Mouse (Mus musculus) heart, embryonic 14.5 days (tissue): ENCODE data around the gene Cela2a. TPM values are rescaled to one million over a fixed set of nuclear protein-coding genes. Genes with fewer than 3 reads are reported as not detected.

Source experiments
- ATAC-seq: fragments of 200-750 bp; cut with Nextera tagmentation; 2 replicates; pipeline ENCODE4 v1.8.0; 2017; ENCODE audit warnings: low read depth, moderate TSS enrichment; ENCODE audit not compliant: insufficient number of reproducible peaks, insufficient read depth, low FRiP score
- H3K27ac ChIP-seq, 2 experiments: fragments of 200-500 bp in 1 of 2; fragments of 300-500 bp in 1 of 2; sonication (generic) in 1 of 2; replicated peaks in 1 of 2; 2 replicates each; pipeline ENCODE4 v1.5.1; 2012 to 2014; ENCODE audit warnings: low read depth in 2 of 2, low read length in 2 of 2, control low read depth in 1 of 2, mild to moderate bottlenecking in 1 of 2, mixed read lengths in 1 of 2; ENCODE audit not compliant: control insufficient read depth in 1 of 2, insufficient read depth in 1 of 2
- H3K27me3 ChIP-seq: fragments of 300-500 bp; sonication (generic); 2 replicates; pipeline ENCODE4 v1.6.1; 2014; ENCODE audit warnings: mild to moderate bottlenecking, low read length, control low read depth; ENCODE audit not compliant: control insufficient read depth, insufficient read depth
- H3K36me3 ChIP-seq: fragments of 300-500 bp; sonication (generic); 2 replicates; pipeline ENCODE4 v1.6.1; 2014; ENCODE audit warnings: mild to moderate bottlenecking, control low read depth, low read length, mixed read lengths; ENCODE audit not compliant: control insufficient read depth, insufficient read depth
- H3K4me1 ChIP-seq, 2 experiments: fragments of 200-500 bp in 1 of 2; fragments of 300-500 bp in 1 of 2; sonication (generic) in 1 of 2; 2 replicates each; pipeline ENCODE4 v1.6.1; 2012 to 2014; ENCODE audit warnings: low read length in 2 of 2, control low read depth in 1 of 2, mixed read lengths in 1 of 2; ENCODE audit not compliant: control insufficient read depth in 2 of 2, insufficient read depth in 2 of 2
- H3K4me2 ChIP-seq: fragments of 300-500 bp; sonication (generic); 2 replicates; pipeline ENCODE4 v1.6.1; 2014; ENCODE audit warnings: mild to moderate bottlenecking, low read length
- H3K4me3 ChIP-seq, 2 experiments: fragments of 200-500 bp in 1 of 2; fragments of 300-500 bp in 1 of 2; sonication (generic) in 1 of 2; 2 replicates each; pipeline ENCODE4 v1.5.1; 2012 to 2014; ENCODE audit warnings: low read length in 2 of 2, mild to moderate bottlenecking in 2 of 2, control low read depth in 1 of 2, low read depth in 1 of 2, moderate library complexity in 1 of 2; ENCODE audit not compliant: control insufficient read depth in 1 of 2, insufficient read depth in 1 of 2
- H3K9ac ChIP-seq: fragments of 300-500 bp; sonication (generic); 2 replicates; pipeline ENCODE4 v1.6.1; 2014; ENCODE audit warnings: mild to moderate bottlenecking, low read length
- H3K9me3 ChIP-seq: fragments of 300-500 bp; sonication (generic); 2 replicates; pipeline ENCODE4 v1.6.1; 2016; ENCODE audit warnings: low read length, control low read depth; ENCODE audit not compliant: control insufficient read depth
- WGBS: fragments of 180-500 bp; shearing (Covaris S2); extraction: QIAGEN DNeasy Blood & Tissue Kit; methylation state at CpG from one replicate; pipeline ENCODE4 v1.1.7; 2014; 5-methylcytosine and 5-hydroxymethylcytosine counted together
- polyA plus RNA-seq: library from polyadenylated mRNA; unstranded; fragments of >200 nt; fragmentation: Nextera tagmentation; extraction: Ambion mirVana; gene quantifications from 2 replicates; pipeline ENCODE4 v1.2.1, GENCODE M21; 2014

Gene Cela2a
- polyA plus RNA-seq, 1 experiment from 2014 or later = not detected

DNA sequence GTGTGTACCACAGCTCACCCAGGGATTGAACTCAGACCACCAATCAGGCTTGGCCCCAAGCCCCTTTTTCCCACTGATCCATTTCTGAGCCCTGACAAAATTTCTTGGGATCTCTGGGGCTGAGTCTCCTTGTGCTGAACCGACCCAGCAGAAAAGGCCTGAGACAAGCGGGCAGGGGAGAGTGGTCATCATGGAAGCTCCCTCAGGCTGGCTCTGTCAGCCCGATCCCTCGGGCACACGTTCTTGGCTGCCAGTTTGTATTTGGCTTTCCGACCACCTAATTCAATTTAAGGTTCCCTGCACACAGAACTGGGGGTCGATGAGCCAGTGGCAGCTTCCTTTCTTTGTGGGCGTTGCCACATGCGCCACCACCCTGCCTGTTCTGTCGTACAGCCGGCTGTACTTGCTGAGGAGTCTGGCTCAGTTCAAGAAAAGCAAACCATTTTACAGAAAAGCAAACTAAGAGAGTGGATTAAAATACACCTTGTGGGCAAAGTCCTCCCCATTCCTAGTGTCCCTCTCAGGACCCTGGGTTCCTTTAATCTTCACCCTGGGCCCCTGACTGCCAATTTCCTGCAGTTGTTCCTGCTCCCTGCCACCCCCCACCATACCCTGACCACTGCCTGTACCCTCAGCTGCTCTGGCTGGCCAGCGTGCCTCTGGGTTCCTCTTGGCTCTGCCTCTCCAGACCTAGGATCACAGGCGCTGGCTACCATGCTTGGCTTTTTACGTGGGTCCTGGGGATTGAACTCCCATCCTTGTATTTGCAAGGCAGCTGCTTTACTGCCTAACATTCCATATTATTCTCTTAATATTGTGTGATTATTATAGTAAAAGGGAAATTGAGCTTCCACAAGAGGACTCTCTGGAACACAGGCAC lies 8.9 kb downstream of the Cela2a start:
- ATAC-seq = no peak
- no peak overlapping the region for H3K4me2 ChIP-seq
- H3K4me1 ChIP-seq = peaks cover 4 to 7% of the 10 kb centered on the region in 2 experiments; a peak in 3 of 4 replicates
- H3K9me3 ChIP-seq = no peaks in the 10 kb centered on the region
- 71% methylated on average over 14 of the region's 14 CpGs for WGBS
- peaks cover 37% of the 10 kb centered on the region for H3K36me3 ChIP-seq
- no peak overlapping the region for H3K27ac ChIP-seq
- no peak overlapping the region for H3K4me3 ChIP-seq
- no peaks in the 10 kb centered on the region for H3K27me3 ChIP-seq
- H3K9ac ChIP-seq = no peak overlapping the region

DNA sequence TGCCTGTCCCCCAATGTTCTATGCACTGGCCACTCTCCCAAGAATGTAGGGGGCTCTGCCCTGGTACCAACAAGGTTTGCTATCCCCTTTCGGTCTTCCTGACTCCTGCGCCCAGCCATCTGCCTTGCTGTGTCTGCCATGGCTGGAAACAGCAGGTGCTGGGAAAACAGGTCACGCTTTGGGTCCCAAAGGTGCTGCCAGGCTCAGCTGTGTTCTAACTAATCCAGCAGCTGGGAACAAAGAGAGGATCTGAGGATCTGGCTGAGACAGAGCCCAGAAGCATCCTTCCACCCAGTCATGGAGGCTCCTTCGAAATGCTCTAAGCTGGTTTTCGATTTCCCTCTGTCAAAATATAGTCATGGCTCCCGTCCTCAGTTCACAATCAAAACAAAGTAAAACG lies 9.7 kb downstream of the Cela2a start:
- WGBS = 84% methylated on average over 7 of the region's 7 CpGs
- H3K27me3 ChIP-seq = no peaks in the 10 kb centered on the region
- no peak overlapping the region for H3K4me2 ChIP-seq
- H3K9me3 ChIP-seq = no peaks in the 10 kb centered on the region
- no peak for ATAC-seq
- peaks cover 44% of the 10 kb centered on the region for H3K36me3 ChIP-seq
- no peak overlapping the region for H3K4me3 ChIP-seq
- H3K9ac ChIP-seq = no peak overlapping the region
- no peaks in the 10 kb centered on the region; a peak in 1 of 4 replicates for H3K4me1 ChIP-seq
- H3K27ac ChIP-seq = no peak overlapping the region

DNA sequence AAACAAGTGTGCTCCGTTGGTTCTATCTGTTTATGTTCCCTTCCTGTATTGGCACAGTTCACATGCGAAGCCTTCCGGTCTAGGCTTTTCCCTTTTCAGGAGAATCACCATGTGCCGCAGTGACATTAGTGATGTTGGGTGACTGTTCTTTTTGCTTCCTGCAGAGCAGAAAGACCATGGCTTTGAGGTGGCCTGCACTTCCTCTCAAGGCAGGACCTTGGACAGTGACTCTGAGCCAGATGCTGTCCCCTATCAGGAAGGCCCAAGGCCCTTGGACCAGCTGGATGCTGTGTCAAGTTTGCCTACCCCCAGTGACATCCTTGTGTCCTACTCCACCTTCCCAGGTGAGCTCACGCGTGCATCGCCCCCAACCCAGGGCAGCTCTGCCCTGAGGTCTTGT lies 14.6 kb downstream of the Cela2a start:
- Histone ChIP-seq H3K4me2 (no peak overlapping the region), H3K9me3 (no peaks in the 10 kb centered on the region), H3K36me3 (peaks cover 93% of the 10 kb centered on the region), H3K4me1 (no peaks in the 10 kb centered on the region), H3K9ac (no peak overlapping the region), H3K27ac (no peak overlapping the region), H3K4me3 (no peak overlapping the region), H3K27me3 (no peaks in the 10 kb centered on the region)
- 95% methylated on average over 7 of the region's 7 CpGs for WGBS
- no peak for ATAC-seq

DNA sequence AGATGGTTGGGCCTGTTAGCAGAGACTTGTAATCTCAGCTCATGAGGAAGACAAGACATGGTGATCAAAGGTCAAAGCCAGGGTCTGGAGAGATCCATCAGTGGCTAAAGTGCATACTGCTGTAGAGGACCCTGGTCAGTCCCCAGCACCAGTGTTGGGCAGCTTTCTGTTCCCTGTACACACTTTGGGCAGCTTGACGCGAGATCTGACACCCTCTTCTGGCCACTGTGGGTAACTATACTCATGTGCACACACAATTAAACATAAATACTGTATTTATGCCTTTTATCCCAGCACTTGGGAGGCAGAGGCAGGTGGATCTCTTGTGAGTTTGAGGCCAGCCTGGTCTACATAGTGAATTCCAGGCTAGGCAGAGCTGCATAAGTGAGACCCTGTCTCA lies 15.0 kb downstream of the Cela2a start:
- Histone ChIP-seq H3K9me3 (no peaks in the 10 kb centered on the region), H3K9ac (no peak overlapping the region), H3K27me3 (no peaks in the 10 kb centered on the region), H3K4me2 (no peak overlapping the region), H3K27ac (no peak overlapping the region), H3K4me1 (no peaks in the 10 kb centered on the region), H3K4me3 (no peak overlapping the region), H3K36me3 (peaks cover 97% of the 10 kb centered on the region)
- ATAC-seq = no peak
- WGBS = 98% methylated on average over 2 of the region's 2 CpGs

DNA sequence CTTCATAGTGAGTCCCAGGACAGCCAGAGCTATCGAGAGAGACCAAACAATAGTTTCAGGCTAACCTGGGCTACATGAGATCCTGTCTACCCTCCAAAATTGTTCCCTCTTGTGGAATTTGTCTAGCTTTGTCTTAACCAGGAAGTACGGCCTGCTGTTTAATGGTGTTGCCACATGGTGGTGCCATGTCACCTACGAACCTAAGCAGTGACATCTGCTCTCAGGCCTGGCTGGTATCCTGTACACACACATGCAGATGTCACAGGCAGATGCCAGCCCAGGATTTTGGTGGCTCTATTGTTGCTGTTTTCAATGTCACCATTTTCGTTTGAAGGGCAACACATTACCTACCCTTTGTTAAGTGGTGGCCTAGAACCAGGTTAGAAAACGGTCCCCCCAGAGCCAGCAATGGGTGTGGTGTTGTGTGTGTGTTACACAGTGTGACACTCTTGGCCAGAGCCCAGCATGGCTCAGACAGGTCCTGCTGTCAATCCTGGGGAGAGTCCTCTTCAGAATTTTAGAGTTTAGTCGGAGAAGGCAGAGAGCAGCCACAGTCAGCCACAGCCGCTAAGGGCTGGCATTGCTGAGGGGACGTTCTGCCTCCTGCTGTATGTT lies 16.0 kb downstream of the Cela2a start:
- H3K4me2 ChIP-seq = no peak overlapping the region
- 71% methylated on average over 8 of the region's 8 CpGs for WGBS
- no peak overlapping the region for H3K4me3 ChIP-seq
- no peaks in the 10 kb centered on the region for H3K4me1 ChIP-seq
- no peaks in the 10 kb centered on the region for H3K9me3 ChIP-seq
- no peak overlapping the region for H3K9ac ChIP-seq
- peaks cover 99% of the 10 kb centered on the region for H3K36me3 ChIP-seq
- no peaks in the 10 kb centered on the region for H3K27me3 ChIP-seq
- no peak overlapping the region for H3K27ac ChIP-seq
- 0 out of 2 replicates have a peak, but pooled peaks have one; percentile 26 for ATAC-seq

DNA sequence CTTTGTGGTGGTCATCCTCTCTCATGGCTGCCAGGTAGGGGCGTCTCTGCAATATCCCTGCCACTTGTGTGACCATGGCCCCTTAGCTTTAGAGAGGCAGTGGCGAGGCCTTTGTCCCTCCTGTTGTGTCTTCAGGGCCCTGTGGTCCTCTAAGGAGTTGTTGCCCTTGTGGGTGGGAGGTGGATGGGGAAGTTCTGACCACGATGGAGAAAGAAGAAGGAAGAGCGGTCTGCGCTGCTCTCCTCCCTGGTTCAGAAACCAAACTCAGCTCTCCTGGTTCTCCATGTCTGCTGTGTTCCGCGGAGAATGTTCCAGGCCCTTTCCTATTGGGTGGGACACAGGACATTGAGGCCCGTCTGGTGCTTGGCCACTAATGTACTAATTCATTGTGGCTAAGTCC lies 20.1 kb downstream of the Cela2a start:
- Histone ChIP-seq H3K4me1 (no peaks in the 10 kb centered on the region), H3K9me3 (no peaks in the 10 kb centered on the region), H3K4me2 (no peak overlapping the region), H3K9ac (no peak overlapping the region), H3K4me3 (no peak overlapping the region), H3K27me3 (no peaks in the 10 kb centered on the region), H3K36me3 (peaks cover 77% of the 10 kb centered on the region), H3K27ac (no peak overlapping the region)
- no peak for ATAC-seq
- 93% methylated on average over 8 of the region's 8 CpGs for WGBS

DNA sequence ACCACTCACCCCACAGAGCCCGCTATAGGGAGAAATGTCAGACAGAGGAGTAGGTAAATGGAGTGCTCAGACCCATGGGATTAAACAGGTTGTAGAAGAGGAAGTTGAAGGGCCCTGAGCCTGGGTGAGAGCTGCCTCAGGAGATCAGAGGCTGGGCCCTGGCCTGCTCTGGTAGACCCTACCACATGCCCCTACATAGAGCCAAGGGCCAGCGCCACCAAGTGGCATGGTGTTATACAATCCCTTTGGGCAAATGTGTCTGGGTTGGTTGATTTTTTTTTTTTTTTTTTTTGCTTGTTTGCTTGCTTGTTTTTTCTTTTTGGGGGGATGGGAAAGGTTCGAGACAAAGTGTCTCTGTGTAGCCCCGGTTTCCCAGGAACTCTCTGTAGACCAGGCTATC lies 21.9 kb downstream of the Cela2a start:
- no peak for ATAC-seq
- Histone ChIP-seq H3K4me3 (no peak overlapping the region), H3K27ac (no peak overlapping the region), H3K4me1 (no peaks in the 10 kb centered on the region), H3K9ac (no peak overlapping the region), H3K27me3 (no peaks in the 10 kb centered on the region), H3K4me2 (no peak overlapping the region), H3K9me3 (no peaks in the 10 kb centered on the region), H3K36me3 (peaks cover 59% of the 10 kb centered on the region)
- WGBS = 79% methylated on average over 4 of the region's 4 CpGs
